Mouse (Mus musculus): ENCODE data around the gene Kcnab3. TPM values are rescaled to one million over a fixed set of nuclear protein-coding genes. Genes with fewer than 3 reads are reported as not detected.

Kcnab3 gene
- polyA plus RNA-seq, 1 experiment from 2014 or later: 3.0 TPM

DNA sequence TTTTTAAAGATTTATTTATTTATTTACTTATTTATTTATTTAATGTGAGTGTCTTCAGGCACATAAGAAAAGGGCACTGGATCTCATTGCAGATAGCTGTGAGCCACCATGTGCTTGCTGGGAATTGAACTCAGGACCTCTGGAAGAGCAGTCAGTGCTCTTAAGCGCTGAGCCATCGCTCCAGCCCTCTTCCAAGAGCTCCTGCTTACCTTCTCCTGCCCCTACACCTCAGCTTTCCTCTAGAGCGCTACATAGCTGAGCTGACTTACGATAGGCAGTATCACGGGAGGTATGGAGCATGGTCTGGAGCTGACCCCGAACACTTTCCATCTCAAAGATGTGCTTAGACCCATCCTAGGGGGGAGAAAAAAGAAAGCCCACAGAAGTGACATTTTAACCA is 4.5 kb upstream of the Kcnab3 start:
- Histone ChIP-seq H3K27ac (replicated peaks) (no peak overlapping the region), H3K27me3 (peaks cover 1% of the 10 kb centered on the region; the same call in 1 of the 2 replicates), H3K4me1 (peaks cover 38% of the 10 kb centered on the region), H3K4me2 (replicated peaks) (no peak overlapping the region), H3K4me3 (replicated peaks) (no peak overlapping the region), H3K9ac (no peak overlapping the region), H3K36me3 (peaks cover 38% of the 10 kb centered on the region), H3K9me3 (replicated peaks) (no peaks in the 10 kb centered on the region)
- 95% methylated on average over 6 of the region's 6 CpGs for WGBS
- no peak for ATAC-seq (ENCODE audit: insufficient number of reproducible peaks, low FRiP score, low TSS enrichment, low read depth)

DNA sequence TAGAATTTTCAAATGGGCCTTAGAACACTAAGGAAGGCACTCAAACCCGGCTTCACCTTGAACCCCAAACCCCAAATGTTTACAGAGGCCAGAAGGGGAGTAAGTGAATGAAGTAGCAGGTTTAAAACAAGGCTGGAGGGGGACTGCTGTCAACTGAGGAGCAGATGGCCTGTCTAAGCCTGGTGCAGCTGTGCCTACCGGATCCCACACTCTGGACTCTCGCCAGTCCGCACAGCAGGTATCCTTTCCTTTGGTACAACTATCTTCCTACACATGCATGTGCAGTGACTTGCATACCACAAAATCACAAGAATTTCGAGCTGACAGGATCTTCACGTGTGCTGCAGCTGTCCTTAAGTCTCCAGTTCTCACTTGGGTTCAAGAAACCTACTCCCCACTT is 4.0 kb upstream of the Kcnab3 start:
- H3K4me3 ChIP-seq (replicated peaks): peak overlapping the region; percentile 67
- WGBS: 53% methylated on average over 6 of the region's 6 CpGs
- H3K36me3 ChIP-seq: peaks cover 38% of the 10 kb centered on the region
- peaks cover 42% of the 10 kb centered on the region for H3K4me1 ChIP-seq
- H3K9me3 ChIP-seq (replicated peaks): no peaks in the 10 kb centered on the region
- H3K4me2 ChIP-seq (replicated peaks): peak overlapping the region; percentile 84
- H3K9ac ChIP-seq: no peak overlapping the region
- no peak for ATAC-seq (ENCODE audit: insufficient number of reproducible peaks, low FRiP score, low TSS enrichment, low read depth)
- no peak overlapping the region for H3K27ac ChIP-seq (replicated peaks)
- H3K27me3 ChIP-seq: peaks cover 6% of the 10 kb centered on the region

DNA sequence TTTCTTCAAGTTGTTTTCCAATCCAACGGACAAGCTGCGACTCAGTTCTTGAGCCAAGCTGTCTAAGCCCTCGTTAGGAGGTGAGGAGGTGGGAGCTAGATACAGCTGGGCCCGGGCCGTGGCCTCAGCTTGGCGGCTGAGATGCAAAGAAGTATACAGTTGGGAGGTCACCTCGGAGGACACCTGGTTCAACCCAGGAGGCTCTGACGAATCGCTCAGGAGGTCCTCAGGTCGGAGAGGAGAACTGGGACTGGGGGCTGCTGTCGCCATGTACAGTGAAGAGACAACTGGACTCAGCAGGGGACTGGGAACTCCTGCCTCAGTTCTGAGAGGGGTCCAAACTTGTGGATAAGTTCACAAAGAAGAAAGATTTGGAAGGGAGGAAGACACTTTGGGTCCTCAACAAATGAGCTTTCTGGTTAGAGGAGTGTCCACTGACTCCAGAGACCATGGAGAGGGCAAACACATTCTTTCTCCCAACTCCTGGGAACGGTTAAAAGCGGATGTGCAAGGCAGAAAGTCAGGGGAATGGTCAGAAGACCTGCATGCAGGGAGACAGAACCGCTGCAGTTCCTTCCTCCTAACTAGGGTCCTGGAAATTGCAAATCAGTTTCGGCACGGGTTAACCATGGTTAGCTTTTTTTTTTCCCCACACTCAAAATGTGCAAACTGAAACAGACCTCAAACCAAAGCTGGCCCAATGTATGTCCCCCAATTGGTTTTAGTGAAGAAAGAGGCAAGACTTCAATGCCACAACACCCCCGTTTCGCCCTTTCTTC is 3.2 kb upstream of the Kcnab3 start:
- H3K4me3 ChIP-seq (replicated peaks): peak overlapping the region; percentile 67
- H3K9me3 ChIP-seq (replicated peaks): no peaks in the 10 kb centered on the region
- peaks cover 32% of the 10 kb centered on the region for H3K36me3 ChIP-seq
- WGBS: 23% methylated on average over 18 of the region's 18 CpGs
- no peak for ATAC-seq (ENCODE audit: insufficient number of reproducible peaks, low FRiP score, low TSS enrichment, low read depth)
- peaks cover 44% of the 10 kb centered on the region for H3K4me1 ChIP-seq
- H3K9ac ChIP-seq: peak overlapping the region; percentile 63
- H3K27ac ChIP-seq (replicated peaks): peak overlapping the region; percentile 88
- H3K27me3 ChIP-seq: peaks cover 14% of the 10 kb centered on the region
- H3K4me2 ChIP-seq (replicated peaks): peak overlapping the region; percentile 84

DNA sequence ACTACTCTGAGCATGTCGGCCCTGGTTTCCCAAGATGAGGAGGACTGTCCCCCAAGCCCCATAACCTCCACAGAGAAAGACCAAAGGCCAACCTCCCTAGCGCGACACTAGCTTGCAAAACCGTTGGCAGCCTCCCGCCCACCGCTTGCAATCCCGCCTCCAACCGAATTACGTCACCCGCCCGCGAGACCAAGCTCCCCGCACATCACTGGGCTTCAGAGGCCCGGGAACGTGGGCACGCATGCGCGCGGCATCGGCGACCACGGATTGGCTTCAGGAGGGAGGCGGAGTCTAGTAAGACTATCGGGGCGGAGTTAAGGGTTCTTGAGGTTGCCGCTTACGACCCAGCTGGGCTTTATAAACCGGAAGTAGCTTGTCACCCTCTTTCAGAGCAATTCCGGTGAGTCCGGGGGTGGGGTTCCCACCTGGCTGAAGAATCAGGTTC is 2.4 kb upstream of the Kcnab3 start, which contains the start of the genes Cntrob and Trappc1:
Gene Cntrob (minus strand): TSS at position 109 of the 445 bp plus-strand sequence.
Gene Trappc1 (plus strand): TSS at position 314 of the 445 bp plus-strand sequence.
- peak within 1 kb of the TSS; percentile 88 for H3K27ac ChIP-seq (replicated peaks)
- peak within 1 kb of the TSS; percentile 67 for H3K4me3 ChIP-seq (replicated peaks)
- peaks cover 44% of the 10 kb centered on the region for H3K4me1 ChIP-seq
- peak within 1 kb of the TSS; percentile 84 for H3K4me2 ChIP-seq (replicated peaks)
- peak; percentile 94 for ATAC-seq (ENCODE audit: insufficient number of reproducible peaks, low FRiP score, low TSS enrichment, low read depth)
- peaks cover 19% of the 10 kb centered on the region for H3K27me3 ChIP-seq
- WGBS: 0% methylated on average over 30 of the region's 30 CpGs
- peak within 1 kb of the TSS; percentile 64 for H3K9ac ChIP-seq
- H3K9me3 ChIP-seq (replicated peaks): no peaks in the 10 kb centered on the region
- peaks cover 24% of the 10 kb centered on the region for H3K36me3 ChIP-seq

DNA sequence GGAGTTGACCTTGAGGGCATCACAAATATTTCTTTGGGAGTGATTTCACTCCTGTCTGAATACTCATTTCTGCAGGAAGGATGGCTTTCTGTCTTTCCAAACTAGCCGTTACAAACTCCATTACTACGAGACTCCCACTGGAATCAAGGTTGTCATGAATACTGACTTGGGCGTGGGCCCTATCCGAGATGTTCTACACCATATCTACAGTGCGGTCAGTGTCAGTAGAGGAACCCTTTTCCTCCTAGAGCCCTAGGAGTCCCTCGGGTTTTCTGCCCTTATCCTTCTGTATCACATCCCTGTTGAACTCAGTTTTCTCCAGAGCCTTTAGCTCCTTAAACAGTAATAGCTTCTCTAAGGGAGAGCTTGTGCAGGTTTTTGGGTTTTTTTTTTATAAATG is 1.3 kb upstream of the Kcnab3 start:
- H3K4me2 ChIP-seq (replicated peaks): peak overlapping the region; percentile 84
- peak overlapping the region; percentile 67 for H3K4me3 ChIP-seq (replicated peaks)
- peaks cover 14% of the 10 kb centered on the region; the same call in 1 of the 2 replicates for H3K36me3 ChIP-seq
- H3K9me3 ChIP-seq (replicated peaks): no peaks in the 10 kb centered on the region
- no peak overlapping the region for H3K27ac ChIP-seq (replicated peaks)
- no peak for ATAC-seq (ENCODE audit: insufficient number of reproducible peaks, low FRiP score, low TSS enrichment, low read depth)
- no peak overlapping the region; the same call in 1 of the 2 replicates for H3K9ac ChIP-seq
- H3K4me1 ChIP-seq: peaks cover 44% of the 10 kb centered on the region
- WGBS: 87% methylated on average over 6 of the region's 6 CpGs
- peaks cover 22% of the 10 kb centered on the region for H3K27me3 ChIP-seq

DNA sequence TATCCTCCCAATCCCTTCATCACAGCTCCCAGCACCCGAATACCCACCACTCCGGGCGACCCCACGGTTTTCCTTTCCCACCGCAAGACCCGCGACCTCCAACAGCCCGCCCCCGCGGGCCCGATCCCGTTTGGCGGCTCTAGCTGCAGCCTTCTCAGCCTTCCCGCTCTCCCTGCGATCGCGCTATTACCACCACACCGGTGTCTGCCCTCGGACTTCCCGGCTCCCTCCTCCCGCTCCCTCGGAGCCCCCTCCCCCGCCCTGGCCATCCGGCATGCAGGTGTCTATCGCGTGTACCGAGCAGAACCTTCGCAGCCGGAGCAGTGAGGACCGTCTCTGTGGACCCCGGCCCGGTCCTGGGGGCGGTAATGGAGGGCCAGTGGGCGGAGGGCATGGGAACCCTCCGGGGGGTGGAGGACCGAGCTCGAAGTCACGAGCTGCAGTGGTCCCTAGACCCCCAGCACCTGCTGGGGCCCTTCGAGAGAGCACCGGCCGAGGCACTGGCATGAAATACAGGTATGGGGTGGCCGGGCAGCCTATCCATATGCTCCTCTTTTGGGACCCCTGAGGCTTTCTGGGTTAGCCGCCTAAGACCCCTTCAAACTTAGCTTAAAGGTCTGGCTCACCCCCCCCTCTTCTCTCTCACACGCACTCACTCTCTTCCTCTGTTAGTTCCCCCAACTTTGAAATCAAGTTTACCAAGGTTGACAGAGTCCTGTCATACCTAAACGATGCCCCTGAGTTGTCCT is 524 bp downstream of the Kcnab3 start:
- H3K9ac ChIP-seq: peak overlapping the region; percentile 37
- H3K4me2 ChIP-seq (replicated peaks): peak overlapping the region; percentile 89
- no peaks in the 10 kb centered on the region for H3K36me3 ChIP-seq
- no peak overlapping the region for H3K27ac ChIP-seq (replicated peaks)
- peaks cover 22% of the 10 kb centered on the region for H3K27me3 ChIP-seq
- peak overlapping the region; percentile 51 for H3K4me3 ChIP-seq (replicated peaks)
- no peaks in the 10 kb centered on the region for H3K9me3 ChIP-seq (replicated peaks)
- H3K4me1 ChIP-seq: peaks cover 50% of the 10 kb centered on the region
- WGBS: under 1% methylated on average over 45 of the region's 45 CpGs
- ATAC-seq (ENCODE audit: insufficient number of reproducible peaks, low FRiP score, low TSS enrichment, low read depth): no peak

DNA sequence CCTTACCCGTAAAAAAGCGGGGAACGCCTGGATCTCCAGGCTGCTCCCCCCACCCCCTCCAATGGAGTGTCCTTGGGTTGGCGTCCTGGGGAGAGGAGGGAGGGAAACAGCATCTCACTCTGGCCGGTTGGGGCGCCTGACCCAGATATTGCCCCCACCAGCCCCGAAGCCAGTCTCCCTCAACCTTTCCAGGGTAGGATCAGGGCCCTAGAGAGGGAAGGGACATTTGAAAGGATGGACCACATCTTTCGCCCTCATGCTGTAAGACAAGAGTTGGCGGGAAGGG is 1.0 kb downstream of the Kcnab3 start:
- H3K4me1 ChIP-seq: peaks cover 48% of the 10 kb centered on the region
- H3K27me3 ChIP-seq: peaks cover 22% of the 10 kb centered on the region
- H3K36me3 ChIP-seq: no peaks in the 10 kb centered on the region
- peak overlapping the region; percentile 89 for H3K4me2 ChIP-seq (replicated peaks)
- no peak overlapping the region for H3K27ac ChIP-seq (replicated peaks)
- 13% methylated on average over 9 of the region's 9 CpGs for WGBS
- ATAC-seq (ENCODE audit: insufficient number of reproducible peaks, low FRiP score, low TSS enrichment, low read depth): no peak
- H3K9ac ChIP-seq: no peak overlapping the region
- H3K4me3 ChIP-seq (replicated peaks): peak overlapping the region; percentile 51
- H3K9me3 ChIP-seq (replicated peaks): no peaks in the 10 kb centered on the region

DNA sequence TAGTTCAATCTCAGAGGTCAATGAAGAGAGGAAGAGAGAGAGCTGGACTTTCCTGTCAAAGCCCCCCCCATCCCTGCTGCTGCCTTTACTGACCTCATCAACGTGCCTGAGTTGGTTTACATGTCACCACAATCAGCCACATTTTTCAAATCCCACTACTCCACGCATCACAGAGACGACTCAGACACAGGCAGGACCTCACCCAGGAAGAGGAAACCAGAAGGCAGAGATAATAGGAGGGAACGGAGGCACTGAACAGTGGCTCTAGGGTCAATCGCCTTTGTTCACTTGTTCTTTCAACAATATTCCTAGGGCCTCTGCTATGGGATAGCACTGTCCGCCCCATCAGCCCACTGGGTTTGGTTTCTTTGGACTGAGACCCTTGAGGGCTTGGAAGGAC is 1.6 kb downstream of the Kcnab3 start:
- Histone ChIP-seq H3K27me3 (peaks cover 22% of the 10 kb centered on the region), H3K4me3 (replicated peaks) (no peak overlapping the region), H3K9ac (no peak overlapping the region; the same call in 1 of the 2 replicates), H3K36me3 (no peaks in the 10 kb centered on the region), H3K4me1 (peaks cover 48% of the 10 kb centered on the region), H3K4me2 (replicated peaks) (no peak overlapping the region), H3K27ac (replicated peaks) (no peak overlapping the region), H3K9me3 (replicated peaks) (no peaks in the 10 kb centered on the region)
- ATAC-seq (ENCODE audit: insufficient number of reproducible peaks, low FRiP score, low TSS enrichment, low read depth): no peak
- WGBS: 53% methylated on average over 6 of the region's 6 CpGs

DNA sequence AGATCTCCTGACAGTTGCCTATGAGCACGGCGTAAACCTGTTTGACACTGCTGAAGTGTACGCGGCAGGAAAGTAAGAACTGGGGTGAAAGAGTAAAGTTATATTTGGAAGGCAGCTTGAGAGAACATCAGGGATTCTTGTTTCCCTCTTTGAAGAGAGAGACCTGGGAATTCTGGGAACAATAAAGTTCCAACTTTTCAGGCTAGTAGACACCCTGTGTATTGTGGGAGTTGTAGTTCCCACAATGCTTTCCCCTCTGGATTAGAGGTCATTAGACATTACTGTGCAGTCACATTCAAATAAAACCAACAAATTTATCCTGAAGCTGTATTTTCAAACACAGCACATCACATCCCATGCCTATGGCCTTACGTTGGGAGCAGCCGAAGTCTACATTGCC is 2.5 kb downstream of the Kcnab3 start:
- no peak overlapping the region for H3K4me2 ChIP-seq (replicated peaks)
- H3K27me3 ChIP-seq: peaks cover 22% of the 10 kb centered on the region
- 93% methylated on average over 6 of the region's 6 CpGs for WGBS
- H3K27ac ChIP-seq (replicated peaks): no peak overlapping the region
- H3K4me3 ChIP-seq (replicated peaks): no peak overlapping the region
- peaks cover 49% of the 10 kb centered on the region for H3K4me1 ChIP-seq
- no peaks in the 10 kb centered on the region for H3K36me3 ChIP-seq
- H3K9ac ChIP-seq: no peak overlapping the region
- ATAC-seq (ENCODE audit: insufficient number of reproducible peaks, low FRiP score, low TSS enrichment, low read depth): no peak
- no peaks in the 10 kb centered on the region for H3K9me3 ChIP-seq (replicated peaks)

DNA sequence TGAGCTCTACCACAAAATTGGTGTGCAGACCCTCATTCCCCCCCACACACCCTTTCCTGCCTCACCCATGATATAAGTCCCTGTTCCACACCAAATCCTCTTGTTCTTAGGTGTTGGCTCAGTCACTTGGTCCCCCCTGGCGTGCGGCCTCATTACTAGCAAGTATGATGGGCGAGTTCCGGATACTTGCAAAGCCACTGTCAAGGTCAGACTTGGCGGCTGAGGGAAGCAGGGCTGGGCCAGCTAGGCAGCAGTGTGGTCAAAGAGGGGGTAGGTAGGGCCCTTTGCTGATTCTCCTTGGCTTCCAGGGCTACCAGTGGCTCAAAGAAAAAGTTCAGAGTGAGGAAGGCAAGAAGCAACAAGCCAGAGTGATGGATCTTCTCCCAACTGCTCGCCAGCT is 5.1 kb downstream of the Kcnab3 start:
- H3K9ac ChIP-seq: no peak overlapping the region
- no peaks in the 10 kb centered on the region for H3K9me3 ChIP-seq (replicated peaks)
- peaks cover 32% of the 10 kb centered on the region for H3K4me1 ChIP-seq
- H3K4me3 ChIP-seq (replicated peaks): peak overlapping the region; percentile 58; the same call in 1 of the 2 replicates
- WGBS: 89% methylated on average over 6 of the region's 6 CpGs
- no peaks in the 10 kb centered on the region for H3K36me3 ChIP-seq
- peak overlapping the region; percentile 61; the same call in 1 of the 2 replicates for H3K4me2 ChIP-seq (replicated peaks)
- no peak for ATAC-seq (ENCODE audit: insufficient number of reproducible peaks, low FRiP score, low TSS enrichment, low read depth)
- H3K27me3 ChIP-seq: peaks cover 22% of the 10 kb centered on the region
- H3K27ac ChIP-seq (replicated peaks): 0 out of 2 replicates have a peak overlapping the region, but pooled peaks have one; percentile 79

DNA sequence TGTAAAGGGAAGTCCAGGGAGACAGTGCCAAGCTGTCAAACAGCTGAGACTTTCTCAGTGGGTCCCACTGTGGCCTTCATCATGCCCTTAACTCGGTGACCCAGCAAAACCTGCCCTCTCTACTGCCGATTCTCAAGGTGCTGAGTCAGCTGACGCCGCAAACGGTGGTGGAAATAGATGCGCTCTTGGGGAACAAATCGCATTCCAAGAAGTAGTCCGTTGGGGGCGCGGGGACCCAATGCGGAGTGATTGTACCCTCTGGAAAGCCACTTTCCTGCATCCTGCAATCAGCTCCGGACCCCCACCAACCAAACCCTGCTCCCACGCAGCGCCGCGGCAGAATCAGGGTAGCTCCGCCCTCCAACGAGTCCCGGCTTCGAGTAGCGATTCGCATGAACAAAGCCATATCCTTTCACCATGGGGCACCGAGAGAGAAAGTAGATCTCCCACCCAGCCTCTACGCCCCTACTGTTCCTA is 5.9 kb downstream of the Kcnab3 start:
- H3K9me3 ChIP-seq (replicated peaks): no peaks in the 10 kb centered on the region
- peak overlapping the region; percentile 45 for H3K9ac ChIP-seq
- ATAC-seq (ENCODE audit: insufficient number of reproducible peaks, low FRiP score, low TSS enrichment, low read depth): peak; percentile 77; the same call in 1 of the 2 replicates
- peak overlapping the region; percentile 58 for H3K4me3 ChIP-seq (replicated peaks)
- H3K27ac ChIP-seq (replicated peaks): peak overlapping the region; percentile 79
- peaks cover 25% of the 10 kb centered on the region for H3K4me1 ChIP-seq
- peak overlapping the region; percentile 61 for H3K4me2 ChIP-seq (replicated peaks)
- no peaks in the 10 kb centered on the region for H3K36me3 ChIP-seq
- peaks cover 16% of the 10 kb centered on the region for H3K27me3 ChIP-seq
- WGBS: 2% methylated on average over 24 of the region's 24 CpGs
